Mouse (Mus musculus) neural tube, embryonic 15.5 days (tissue): ENCODE measurements around the gene Pyroxd2. TPM values are rescaled to one million over a fixed set of nuclear protein-coding genes. Genes with fewer than 3 reads are reported as not detected.

Experiments
- ATAC-seq: fragments of 200-750 bp; cut with Nextera tagmentation; 2 replicates; pipeline ENCODE4 v1.8.0; 2017; ENCODE audit warnings: mild to moderate bottlenecking, moderate TSS enrichment, moderate library complexity; ENCODE audit not compliant: low FRiP score
- H3K27ac ChIP-seq: fragments of 300-500 bp; sonication (generic); replicated peaks from 2 replicates; pipeline ENCODE4 v1.5.1; 2015; ENCODE audit warnings: mild to moderate bottlenecking, inconsistent platforms
- H3K27me3 ChIP-seq: fragments of 300-500 bp; sonication (generic); replicated peaks from 2 replicates; pipeline ENCODE4 v1.6.1; 2015; ENCODE audit warnings: inconsistent platforms
- H3K36me3 ChIP-seq: fragments of 300-500 bp; sonication (generic); 2 replicates; pipeline ENCODE4 v1.6.1; 2015; ENCODE audit warnings: inconsistent platforms
- H3K4me1 ChIP-seq: fragments of 300-500 bp; sonication (generic); 2 replicates; pipeline ENCODE4 v1.6.1; 2015; ENCODE audit warnings: inconsistent platforms
- H3K4me2 ChIP-seq: fragments of 300-500 bp; sonication (generic); 2 replicates; pipeline ENCODE4 v1.6.1; 2015; ENCODE audit warnings: inconsistent platforms, mild to moderate bottlenecking, moderate library complexity
- H3K4me3 ChIP-seq: fragments of 300-500 bp; sonication (generic); replicated peaks from 2 replicates; pipeline ENCODE4 v1.5.1; 2015; ENCODE audit warnings: mild to moderate bottlenecking, inconsistent platforms
- H3K9ac ChIP-seq: fragments of 300-500 bp; sonication (generic); replicated peaks from 2 replicates; pipeline ENCODE4 v1.6.1; 2015; ENCODE audit warnings: mild to moderate bottlenecking, inconsistent platforms
- H3K9me3 ChIP-seq: fragments of 300-500 bp; sonication (generic); replicated peaks from 2 replicates; pipeline ENCODE4 v1.6.1; 2016; ENCODE audit warnings: inconsistent platforms
- WGBS: fragments of 180-500 bp; shearing (Covaris S2); methylation state at CpG from one replicate; pipeline ENCODE4 v1.1.7; 2015; ENCODE audit warnings: mixed read lengths; 5-methylcytosine and 5-hydroxymethylcytosine counted together
- polyA plus RNA-seq: library from polyadenylated mRNA; unstranded; fragments of >200 nt; fragmentation: Nextera tagmentation; extraction: Ambion mirVana; gene quantifications from 2 replicates; pipeline ENCODE4 v1.2.1, GENCODE M21; 2015

Gene Pyroxd2
- polyA plus RNA-seq, 1 experiment from 2014 or later, result 1.5 TPM

GRCm38 (mm10) chr19:42744162-42744586 is 8.4 kb downstream of the Pyroxd2 start:
- WGBS, result 25% methylated on average over 4 of the region's 4 CpGs
- no peak overlapping the region for H3K4me2 ChIP-seq

DNA sequence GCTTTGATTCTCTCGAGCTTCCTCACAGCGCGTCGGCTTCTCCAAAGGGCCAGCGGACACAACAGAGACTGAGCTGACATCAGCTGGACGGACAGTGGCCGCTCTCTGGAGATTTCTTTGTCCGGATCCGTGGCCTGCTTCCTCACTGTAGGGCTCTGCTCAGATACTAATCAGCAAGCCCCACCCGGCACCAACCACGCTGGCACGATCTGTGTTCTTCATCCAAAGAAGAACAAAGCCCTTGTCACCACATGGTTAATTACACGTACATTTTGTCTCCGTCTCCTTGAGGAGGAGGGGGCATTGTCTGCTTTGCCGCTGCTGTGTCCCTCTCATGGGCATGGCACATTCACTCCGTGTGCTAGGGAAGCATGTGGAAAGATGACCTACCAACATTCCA is 9.3 kb downstream of the Pyroxd2 start:
- H3K9ac ChIP-seq, result no peak overlapping the region

More at GRCm38 (mm10) chr19:42744162-42744586, 8.4 kb downstream of the Pyroxd2 start:
- Histone ChIP-seq H3K27me3 (no peaks in the 10 kb centered on the region), H3K4me3 (no peak overlapping the region), H3K9me3 (no peaks in the 10 kb centered on the region), H3K27ac (no peak overlapping the region), H3K9ac (no peak overlapping the region), H3K4me1 (peaks cover 6% of the 10 kb centered on the region; the same call in 1 of the 2 replicates), H3K36me3 (no peaks in the 10 kb centered on the region)
- ATAC-seq, result peak; percentile 74

GRCm38 (mm10) chr19:42741884-42742283 is 10.7 kb downstream of the Pyroxd2 start:
- ATAC-seq, result no peak
- Histone ChIP-seq H3K9ac (no peak overlapping the region), H3K27ac (no peak overlapping the region), H3K27me3 (no peaks in the 10 kb centered on the region), H3K4me2 (no peak overlapping the region), H3K9me3 (no peaks in the 10 kb centered on the region), H3K4me3 (no peak overlapping the region), H3K36me3 (no peaks in the 10 kb centered on the region), H3K4me1 (peaks cover 6% of the 10 kb centered on the region; the same call in 1 of the 2 replicates)
- WGBS, result 84% methylated on average over 14 of the region's 14 CpGs

More for the DNA sequence above, 9.3 kb downstream of the Pyroxd2 start:
- no peaks in the 10 kb centered on the region for H3K9me3 ChIP-seq
- ATAC-seq, result no peak
- no peaks in the 10 kb centered on the region for H3K27me3 ChIP-seq
- H3K4me1 ChIP-seq, result peaks cover 6% of the 10 kb centered on the region; the same call in 1 of the 2 replicates
- peak overlapping the region; percentile 9; the same call in 1 of the 2 replicates for H3K4me2 ChIP-seq
- no peak overlapping the region for H3K27ac ChIP-seq
- no peak overlapping the region for H3K4me3 ChIP-seq
- no peaks in the 10 kb centered on the region for H3K36me3 ChIP-seq
- 38% methylated on average over 16 of the region's 16 CpGs for WGBS

DNA sequence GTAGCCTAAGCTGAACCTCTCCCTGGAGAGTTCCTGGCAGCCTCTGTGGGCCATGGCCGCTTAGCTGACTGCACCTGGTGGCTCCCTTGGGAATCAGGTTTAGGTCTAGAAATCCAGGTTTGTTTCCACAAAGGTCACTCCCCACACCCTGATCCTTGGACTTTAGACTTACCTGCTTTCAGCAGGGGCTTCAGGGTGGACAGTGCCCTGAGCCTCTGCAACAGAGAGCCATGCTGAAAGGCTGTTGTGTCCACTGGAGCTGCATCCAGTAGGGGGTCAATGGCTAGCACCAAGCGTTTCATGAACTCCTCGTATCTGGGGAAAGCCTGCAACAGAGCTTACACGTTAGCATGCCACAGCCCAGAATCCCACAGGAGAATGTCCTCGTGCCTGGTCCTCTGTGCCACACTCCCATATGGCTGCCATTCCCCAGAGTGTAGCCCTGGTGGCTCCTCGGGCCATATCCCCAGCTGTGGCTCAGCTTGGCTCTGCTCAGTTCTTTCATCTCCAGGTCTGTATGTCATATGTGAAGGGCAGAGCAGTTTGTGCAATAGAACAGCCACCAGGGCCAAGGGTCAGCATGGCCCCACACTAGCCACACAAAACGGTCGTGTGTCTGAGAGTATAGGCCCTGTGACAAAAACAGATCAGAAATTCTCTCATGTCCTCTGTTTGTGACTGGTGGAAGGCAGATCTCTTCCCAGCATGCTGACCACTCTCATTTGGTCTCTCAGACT is 12.2 kb downstream of the Pyroxd2 start:
- H3K9me3 ChIP-seq, result no peaks in the 10 kb centered on the region
- no peak for ATAC-seq
- 71% methylated on average over 8 of the region's 8 CpGs for WGBS
- H3K27me3 ChIP-seq, result no peaks in the 10 kb centered on the region
- no peak overlapping the region for H3K27ac ChIP-seq
- no peaks in the 10 kb centered on the region for H3K36me3 ChIP-seq
- H3K9ac ChIP-seq, result no peak overlapping the region
- no peak overlapping the region for H3K4me2 ChIP-seq
- H3K4me3 ChIP-seq, result no peak overlapping the region
- peaks cover 6% of the 10 kb centered on the region; the same call in 1 of the 2 replicates for H3K4me1 ChIP-seq

DNA sequence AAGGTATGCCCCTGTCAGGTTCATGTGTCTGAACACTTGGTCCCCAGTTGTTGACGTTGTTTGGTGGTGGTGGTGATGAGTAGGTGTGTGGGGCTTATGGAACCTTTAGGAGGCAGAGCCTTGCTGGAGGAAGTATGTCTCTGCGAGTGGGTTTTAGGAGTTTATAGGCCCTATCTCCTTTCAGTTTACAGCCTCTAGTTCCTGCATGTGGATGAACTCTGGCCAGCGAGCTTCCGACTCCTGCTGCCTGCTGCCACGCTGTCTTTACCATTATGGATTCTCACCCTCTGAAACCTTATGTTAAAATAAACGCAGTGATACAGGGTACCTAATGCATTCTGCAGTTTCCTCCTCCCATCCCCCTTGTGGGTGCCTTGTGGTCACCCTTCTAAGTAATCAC is 12.8 kb downstream of the Pyroxd2 start:
- H3K4me2 ChIP-seq, result no peak overlapping the region
- no peaks in the 10 kb centered on the region for H3K9me3 ChIP-seq
- peaks cover 6% of the 10 kb centered on the region; the same call in 1 of the 2 replicates for H3K4me1 ChIP-seq
- H3K27me3 ChIP-seq, result no peaks in the 10 kb centered on the region
- no peak overlapping the region for H3K27ac ChIP-seq
- WGBS, result 63% methylated on average over 6 of the region's 6 CpGs
- ATAC-seq, result no peak
- no peaks in the 10 kb centered on the region for H3K36me3 ChIP-seq
- H3K4me3 ChIP-seq, result no peak overlapping the region
- H3K9ac ChIP-seq, result no peak overlapping the region

DNA sequence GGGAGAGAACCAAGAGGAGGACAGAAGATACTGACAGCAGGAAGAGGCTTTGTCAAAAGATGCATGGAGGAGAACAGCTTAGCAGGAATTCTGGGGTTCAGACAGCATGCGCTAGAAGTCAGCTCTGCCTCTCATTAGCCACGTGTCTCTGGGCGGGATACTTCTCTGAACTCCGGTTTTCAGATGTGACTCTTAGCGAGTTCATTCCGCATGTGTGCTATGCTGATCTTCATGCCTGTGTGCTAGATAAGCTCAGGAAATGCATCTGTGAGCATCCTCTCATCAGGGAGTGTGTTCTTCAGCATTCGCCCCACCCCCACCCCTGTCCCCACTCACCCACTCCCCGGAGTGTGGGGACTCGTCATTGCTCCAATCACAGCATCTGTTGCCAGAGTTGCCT is 14.8 kb downstream of the Pyroxd2 start:
- no peaks in the 10 kb centered on the region for H3K9me3 ChIP-seq
- H3K4me3 ChIP-seq, result no peak overlapping the region
- no peak overlapping the region for H3K4me2 ChIP-seq
- no peak for ATAC-seq
- H3K27me3 ChIP-seq, result no peaks in the 10 kb centered on the region
- H3K27ac ChIP-seq, result no peak overlapping the region
- 77% methylated on average over 9 of the region's 9 CpGs for WGBS
- no peaks in the 10 kb centered on the region for H3K36me3 ChIP-seq
- H3K9ac ChIP-seq, result no peak overlapping the region
- H3K4me1 ChIP-seq, result no peaks in the 10 kb centered on the region; the same call in 1 of the 2 replicates

DNA sequence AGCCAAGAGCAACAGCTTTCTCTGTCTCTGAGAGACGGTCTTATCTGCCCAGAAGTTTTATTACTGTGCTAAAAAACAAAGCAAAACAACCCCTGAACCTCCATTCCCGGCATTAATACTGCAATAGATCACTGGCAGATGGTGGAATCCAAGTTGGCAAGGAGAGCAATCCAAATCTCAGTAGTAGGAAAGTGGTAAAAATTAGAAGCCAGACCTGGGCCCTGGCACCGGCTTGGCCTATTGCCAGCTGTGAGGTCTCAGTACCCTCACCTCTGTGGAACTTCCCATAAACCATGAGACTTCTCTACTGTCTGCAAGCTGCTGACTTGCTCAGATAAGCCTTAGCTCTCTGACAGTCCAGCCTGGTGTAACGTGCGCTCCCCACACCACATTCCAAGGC is 17.6 kb downstream of the Pyroxd2 start:
- Histone ChIP-seq H3K36me3 (no peaks in the 10 kb centered on the region), H3K27ac (no peak overlapping the region), H3K9ac (no peak overlapping the region), H3K4me2 (no peak overlapping the region), H3K4me1 (no peaks in the 10 kb centered on the region; the same call in 1 of the 2 replicates), H3K27me3 (no peaks in the 10 kb centered on the region), H3K4me3 (no peak overlapping the region), H3K9me3 (no peaks in the 10 kb centered on the region)
- 64% methylated on average over 5 of the region's 5 CpGs for WGBS
- ATAC-seq, result no peak

DNA sequence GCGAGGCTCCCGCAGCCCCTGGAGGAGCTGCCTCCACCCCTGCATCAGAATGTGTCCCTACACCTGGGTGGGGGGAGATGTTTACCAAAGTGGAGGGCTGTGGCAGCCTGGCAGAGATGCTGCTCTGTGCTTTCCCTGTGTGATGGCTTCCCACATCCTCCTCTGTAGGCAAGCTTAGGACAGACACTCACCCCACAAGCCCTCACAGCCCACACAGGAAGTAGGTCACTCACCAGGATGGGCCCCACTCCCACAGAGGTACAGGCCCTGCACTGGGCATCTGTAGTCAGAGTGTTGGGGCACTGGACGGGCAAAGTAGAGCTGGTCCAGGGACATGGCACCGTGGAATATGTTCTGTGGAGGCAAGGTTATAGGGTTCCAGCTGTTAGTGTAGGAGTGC is 25.2 kb downstream of the Pyroxd2 start:
- no peak overlapping the region for H3K27ac ChIP-seq
- 87% methylated on average over 4 of the region's 4 CpGs for WGBS
- H3K4me3 ChIP-seq, result no peak overlapping the region
- H3K4me2 ChIP-seq, result no peak overlapping the region
- no peaks in the 10 kb centered on the region for H3K27me3 ChIP-seq
- H3K9ac ChIP-seq, result no peak overlapping the region
- H3K36me3 ChIP-seq, result no peaks in the 10 kb centered on the region
- peaks cover 10% of the 10 kb centered on the region for H3K4me1 ChIP-seq
- ATAC-seq, result no peak
- H3K9me3 ChIP-seq, result no peaks in the 10 kb centered on the region

DNA sequence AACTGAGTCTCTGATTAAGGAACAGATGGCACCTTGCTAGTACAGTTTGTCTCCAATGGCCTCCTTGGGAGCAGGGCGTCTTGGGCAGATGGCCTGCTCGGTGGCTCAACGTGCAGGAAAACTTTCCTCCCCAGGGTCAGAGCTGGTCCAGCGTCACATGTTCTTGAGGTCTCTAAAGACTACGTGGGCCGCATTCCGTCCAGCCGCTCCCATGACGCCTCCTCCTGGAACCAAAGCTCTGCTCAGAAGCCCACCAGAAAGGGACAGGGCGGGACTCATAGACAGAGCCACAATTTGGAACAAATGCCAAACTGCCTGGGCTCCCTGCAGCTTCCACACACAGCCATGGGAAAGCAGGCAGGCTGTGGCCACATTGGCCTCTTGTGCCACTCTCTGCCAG is 25.8 kb downstream of the Pyroxd2 start:
- Histone ChIP-seq H3K36me3 (no peaks in the 10 kb centered on the region), H3K4me2 (no peak overlapping the region), H3K9me3 (no peaks in the 10 kb centered on the region), H3K4me3 (no peak overlapping the region), H3K27ac (no peak overlapping the region), H3K9ac (no peak overlapping the region), H3K4me1 (peaks cover 16% of the 10 kb centered on the region), H3K27me3 (no peaks in the 10 kb centered on the region)
- ATAC-seq, result no peak
- 89% methylated on average over 10 of the region's 10 CpGs for WGBS

- Histone ChIP-seq H3K27me3 (no peaks in the 10 kb centered on the region), H3K4me3 (no peak overlapping the region), H3K9ac (no peak overlapping the region), H3K36me3 (no peaks in the 10 kb centered on the region), H3K27ac (no peak overlapping the region), H3K4me2 (no peak overlapping the region), H3K9me3 (no peaks in the 10 kb centered on the region), H3K4me1 (peaks cover 16% of the 10 kb centered on the region)
- no peak for ATAC-seq
- WGBS, result 60% methylated on average over 3 of the region's 3 CpGs
These were observed 26.6 kb downstream of the Pyroxd2 start for GRCm38 (mm10) chr19:42725973-42726350.

GRCm38 (mm10) chr19:42725056-42725972 is 27.3 kb downstream of the Pyroxd2 start:
- no peak overlapping the region for H3K4me2 ChIP-seq
- no peak overlapping the region for H3K4me3 ChIP-seq
- peaks cover 18% of the 10 kb centered on the region for H3K4me1 ChIP-seq
- H3K9me3 ChIP-seq, result no peaks in the 10 kb centered on the region
- no peak overlapping the region for H3K27ac ChIP-seq
- 50% methylated on average over 16 of the region's 16 CpGs for WGBS
- ATAC-seq, result no peak
- no peaks in the 10 kb centered on the region for H3K36me3 ChIP-seq
- H3K9ac ChIP-seq, result no peak overlapping the region
- H3K27me3 ChIP-seq, result no peaks in the 10 kb centered on the region
